Mouse (Mus musculus) heart, postnatal 0 days (tissue): Measurements from ENCODE around the gene Gm21731.
"Not testable (repeated sequence)": the region's sequence is repeated elsewhere in the genome, so short reads cannot be mapped to it uniquely, and the experiment has no call there.

Experiments
- CTCF ChIP-seq: IDR thresholded peaks from 2 replicates; pipeline ENCODE4 v1.5.1; 2016; ENCODE audit warnings: antibody characterized with exemption, control low read depth, low read depth
- EP300 ChIP-seq: IDR thresholded peaks from 2 replicates; pipeline ENCODE4 v1.6.1; 2016; ENCODE audit warnings: antibody characterized with exemption, low read depth

- not testable (repeated sequence) for TF ChIP-seq CTCF, EP300
Measured at GRCm38 (mm10) chr13:120196189-120196821, 42.6 kb upstream of the Gm21731 start.
